Mouse (Mus musculus): Measurements from ENCODE around the gene Cltrn.

Gene Cltrn

GRCm38 (mm10) chrX:164135304-164135818 is 46.7 kb downstream of the Cltrn start:
- no peak for DNase-seq (ENCODE audit: extremely low read depth, low read depth, low spot score)

GRCm38 (mm10) chrX:164139032-164139431 is 50.4 kb downstream of the Cltrn start, which contains the start of gene Ace2:
Gene Ace2, plus strand, starts transcription at chrX:164139332.
- DNase-seq (ENCODE audit: extremely low read depth, low read depth, low spot score), result no peak

GRCm38 (mm10) chrX:164145463-164146250 is 57.0 kb downstream of the Cltrn start:
- no peak for DNase-seq (ENCODE audit: extremely low read depth, low read depth, low spot score)

- DNase-seq (ENCODE audit: extremely low read depth, low read depth, low spot score), result no peak
Observed at GRCm38 (mm10) chrX:164152703-164153102, 64.1 kb downstream of the Cltrn start.

- no peak for DNase-seq (ENCODE audit: extremely low read depth, low read depth, low spot score)
Observed at GRCm38 (mm10) chrX:164153606-164154005, 65.0 kb downstream of the Cltrn start.

GRCm38 (mm10) chrX:164154594-164154993 is 66.0 kb downstream of the Cltrn start:
- no peak for DNase-seq (ENCODE audit: extremely low read depth, low read depth, low spot score)

- DNase-seq (ENCODE audit: extremely low read depth, low read depth, low spot score), result no peak
Observed at GRCm38 (mm10) chrX:164164681-164165080, 76.1 kb downstream of the Cltrn start.

All from fat pad, adult 2 months (tissue).